Mouse (Mus musculus) liver, embryonic 12.5 days (tissue): Measurements from ENCODE around the gene Eif1. TPM values are rescaled to one million over a fixed set of nuclear protein-coding genes. Genes with fewer than 3 reads are reported as not detected.

Experiments used
- ATAC-seq: fragments of 200-750 bp; cut with Nextera tagmentation; 2 replicates; pipeline ENCODE4 v1.8.0; 2017; ENCODE audit warnings: moderate number of reproducible peaks, mild to moderate bottlenecking, moderate library complexity
- H3K27ac ChIP-seq: fragments of 300-500 bp; sonication (generic); 2 replicates; pipeline ENCODE4 v1.5.1; 2016; ENCODE audit warnings: mild to moderate bottlenecking
- H3K27me3 ChIP-seq: fragments of 300-500 bp; sonication (generic); replicated peaks from 2 replicates; pipeline ENCODE4 v1.6.1; 2016; ENCODE audit warnings: mild to moderate bottlenecking, moderate library complexity
- H3K36me3 ChIP-seq: fragments of 300-500 bp; sonication (generic); 2 replicates; pipeline ENCODE4 v1.6.1; 2016; ENCODE audit warnings: mild to moderate bottlenecking, moderate library complexity
- H3K4me1 ChIP-seq: fragments of 300-500 bp; sonication (generic); 2 replicates; pipeline ENCODE4 v1.6.1; 2016
- H3K4me2 ChIP-seq: fragments of 300-500 bp; sonication (generic); 2 replicates; pipeline ENCODE4 v1.6.1; 2016; ENCODE audit warnings: mild to moderate bottlenecking, moderate library complexity
- H3K4me3 ChIP-seq: fragments of 300-500 bp; sonication (generic); 2 replicates; pipeline ENCODE4 v1.5.1; 2016; ENCODE audit warnings: mild to moderate bottlenecking, moderate library complexity
- H3K9ac ChIP-seq: fragments of 300-500 bp; sonication (generic); 2 replicates; pipeline ENCODE4 v1.6.1; 2016; ENCODE audit warnings: mild to moderate bottlenecking, moderate library complexity
- H3K9me3 ChIP-seq: fragments of 300-500 bp; sonication (generic); replicated peaks from 2 replicates; pipeline ENCODE4 v1.6.1; 2016; ENCODE audit warnings: mild to moderate bottlenecking, moderate library complexity
- WGBS: fragments of 180-500 bp; shearing (Covaris S2); methylation state at CpG from one replicate; pipeline ENCODE4 v1.1.7; 2016; ENCODE audit not compliant: insufficient replicate concordance; 5-methylcytosine and 5-hydroxymethylcytosine counted together
- polyA plus RNA-seq: library from polyadenylated mRNA; unstranded; fragments of >200 nt; fragmentation: Nextera tagmentation; extraction: Ambion mirVana; gene quantifications from 2 replicates; pipeline ENCODE4 v1.2.1, GENCODE M21; 2016

Gene Eif1
- polyA plus RNA-seq, result 1,823 and 1,858 TPM in 2 replicates

DNA sequence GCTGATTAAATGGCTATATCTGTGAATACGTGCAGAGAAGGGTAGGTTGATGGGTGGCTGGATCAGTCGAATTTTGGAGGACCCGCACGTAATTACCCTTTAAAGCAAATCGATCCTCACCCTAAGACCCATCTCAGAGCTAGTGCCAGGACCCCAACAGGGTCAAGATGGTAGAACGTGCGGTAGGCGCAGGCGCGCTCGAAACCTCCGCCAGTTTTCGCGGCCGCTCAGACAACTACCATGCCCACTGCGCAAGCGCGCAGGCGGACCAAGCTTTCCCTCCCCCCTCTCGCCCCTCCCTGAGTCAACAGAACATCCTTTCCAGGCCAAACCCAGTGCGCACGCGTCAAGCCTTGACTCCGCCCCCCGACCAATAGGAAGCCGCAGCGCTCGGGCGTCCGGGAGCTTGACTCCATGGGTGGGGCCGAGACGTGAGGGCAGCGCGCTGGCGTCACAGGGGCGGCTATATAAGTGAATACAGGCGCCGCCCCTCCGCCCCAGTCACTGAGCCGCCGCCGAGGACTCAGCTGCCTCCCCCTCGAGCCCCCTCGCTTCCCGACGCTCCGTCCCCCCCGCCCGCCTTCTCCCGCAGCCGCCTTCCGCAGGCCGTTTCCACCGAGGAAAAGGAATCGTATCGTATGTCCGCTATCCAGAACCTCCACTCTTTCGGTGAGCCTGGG, at the start of gene Eif1:
Gene Eif1 (plus strand): TSS at position 394 of the 680 bp plus-strand sequence.
- peak within 1 kb of the TSS; percentile 80 for H3K4me3 ChIP-seq
- H3K9me3 ChIP-seq, result no peaks in the 10 kb centered on the region
- under 1% methylated on average over 56 of the region's 58 CpGs for WGBS
- peak; percentile 83 for ATAC-seq
- H3K27ac ChIP-seq, result peak within 1 kb of the TSS; percentile 98
- H3K4me1 ChIP-seq, result peaks cover 39% of the 10 kb centered on the region
- peak within 1 kb of the TSS; percentile 73 for H3K4me2 ChIP-seq
- no peaks in the 10 kb centered on the region for H3K27me3 ChIP-seq
- H3K9ac ChIP-seq, result peak within 1 kb of the TSS; percentile 98
- peaks cover 27% of the 10 kb centered on the region for H3K36me3 ChIP-seq

DNA sequence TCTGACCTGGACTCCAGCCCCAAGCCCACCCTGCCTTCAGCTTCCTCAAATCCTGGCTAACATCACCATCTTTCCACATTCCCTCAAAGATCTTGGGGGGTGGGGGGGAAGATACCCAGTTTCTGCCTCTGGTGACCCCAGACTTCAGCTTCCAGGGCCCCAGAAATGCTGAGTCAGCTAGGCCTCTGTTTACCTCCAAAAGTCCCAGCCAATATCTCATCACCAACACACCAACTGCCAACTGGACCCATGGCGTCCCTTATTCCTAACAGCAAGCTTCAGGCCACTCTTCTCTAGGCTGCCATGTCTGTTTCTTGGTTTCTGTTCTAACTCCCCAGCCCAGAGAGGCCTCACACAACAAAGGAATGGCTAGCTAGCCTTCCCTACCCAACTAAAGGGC, 47.8 kb upstream of the Eif1 start:
- 46% methylated on average over 1 of the region's 1 CpGs for WGBS
- no peak for ATAC-seq
- Histone ChIP-seq H3K36me3 (no peaks in the 10 kb centered on the region), H3K27ac (no peak overlapping the region), H3K9ac (no peak overlapping the region), H3K27me3 (peaks cover 5% of the 10 kb centered on the region), H3K9me3 (no peaks in the 10 kb centered on the region), H3K4me1 (no peaks in the 10 kb centered on the region), H3K4me2 (no peak overlapping the region), H3K4me3 (no peak overlapping the region)

DNA sequence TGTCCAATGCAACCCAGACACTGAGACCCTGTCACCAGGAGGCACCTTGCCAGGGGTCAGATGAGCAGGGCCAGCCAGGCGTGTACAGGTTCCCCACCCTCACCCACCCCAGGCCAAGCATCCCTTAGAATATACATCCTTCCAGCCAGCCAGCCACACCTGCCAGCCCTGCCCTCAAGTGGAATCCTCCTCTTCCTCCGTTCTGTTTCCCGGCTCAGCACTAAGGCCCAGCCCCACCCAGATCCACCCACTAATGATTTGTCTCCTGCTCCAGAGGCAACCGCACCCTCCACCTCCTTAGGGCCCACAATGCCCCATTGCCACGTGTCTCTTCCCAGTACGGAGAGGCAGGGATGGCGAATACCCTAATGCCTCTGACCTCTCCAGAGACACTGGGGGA, 45.0 kb upstream of the Eif1 start:
- H3K36me3 ChIP-seq, result no peaks in the 10 kb centered on the region
- peaks cover 5% of the 10 kb centered on the region for H3K27me3 ChIP-seq
- ATAC-seq, result no peak
- no peak overlapping the region for H3K27ac ChIP-seq
- no peaks in the 10 kb centered on the region for H3K4me1 ChIP-seq
- no peak overlapping the region for H3K4me2 ChIP-seq
- H3K4me3 ChIP-seq, result no peak overlapping the region
- WGBS, result 62% methylated on average over 7 of the region's 7 CpGs
- no peak overlapping the region for H3K9ac ChIP-seq
- no peaks in the 10 kb centered on the region for H3K9me3 ChIP-seq

DNA sequence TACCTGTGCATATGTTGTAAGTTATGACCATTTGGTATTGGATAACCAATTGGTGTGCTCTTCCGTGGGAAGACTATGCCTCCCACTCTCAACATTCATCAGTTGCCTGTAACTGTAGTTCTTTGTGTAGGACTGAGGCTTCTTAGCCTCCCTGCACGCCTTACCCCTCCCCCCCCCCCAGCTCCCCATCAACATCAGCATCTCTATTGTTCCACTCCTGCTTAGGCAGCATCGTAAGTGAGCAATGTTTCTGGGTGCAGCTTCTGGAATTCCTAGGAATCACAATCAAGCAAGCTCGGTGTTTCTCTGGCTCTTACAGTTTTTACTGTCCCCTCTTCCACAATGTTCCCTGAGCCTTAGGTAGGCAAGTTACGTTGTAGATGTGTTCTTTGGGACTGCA, 44.2 kb upstream of the Eif1 start:
- H3K27me3 ChIP-seq, result peaks cover 5% of the 10 kb centered on the region
- H3K4me1 ChIP-seq, result no peaks in the 10 kb centered on the region
- no peak for ATAC-seq
- no peaks in the 10 kb centered on the region for H3K36me3 ChIP-seq
- no peak overlapping the region for H3K27ac ChIP-seq
- no peak overlapping the region for H3K9ac ChIP-seq
- H3K9me3 ChIP-seq, result no peaks in the 10 kb centered on the region
- 50% methylated on average over 5 of the region's 5 CpGs for whole genome bisulfite sequencing
- no peak overlapping the region for H3K4me2 ChIP-seq
- no peak overlapping the region for H3K4me3 ChIP-seq

DNA sequence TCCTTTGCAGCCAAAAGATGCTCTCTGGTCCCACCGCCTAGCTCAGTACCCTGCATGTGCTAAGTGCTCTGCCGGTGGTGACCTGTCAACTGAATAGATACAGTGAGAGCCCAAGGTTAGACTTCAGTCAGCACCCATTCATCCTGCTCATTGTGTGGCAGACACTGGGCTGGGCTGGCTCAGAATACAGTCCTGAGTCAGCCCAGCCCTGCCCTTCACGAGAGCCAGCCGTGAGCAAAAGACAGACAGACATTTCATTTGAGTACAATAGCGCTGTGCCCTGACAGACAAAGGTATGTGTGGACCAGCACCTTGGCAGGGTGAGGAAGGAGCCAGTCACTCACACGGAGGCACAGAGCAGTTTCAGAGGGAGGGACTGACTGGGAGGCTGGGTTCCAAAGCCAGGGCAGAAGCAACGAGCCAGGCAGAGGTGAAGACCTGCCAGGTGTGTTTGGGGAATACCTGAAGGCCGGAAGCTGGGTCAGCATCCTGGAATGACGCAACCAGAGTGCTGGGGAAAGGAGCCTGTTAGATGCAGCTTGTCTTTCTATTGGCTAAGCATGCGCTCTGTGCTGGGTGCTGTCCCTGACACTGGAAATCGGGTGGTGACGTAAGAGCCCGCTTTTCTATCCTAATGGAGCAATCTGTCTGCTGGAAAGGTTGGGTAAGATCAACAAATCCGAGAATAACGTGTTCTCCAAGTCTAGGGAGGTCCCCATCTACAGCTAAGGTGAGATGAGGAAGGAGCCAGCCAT, 41.8 kb upstream of the Eif1 start:
- ATAC-seq, result no peak
- 53% methylated on average over 15 of the region's 15 CpGs for WGBS
- H3K9ac ChIP-seq, result no peak overlapping the region
- H3K4me1 ChIP-seq, result no peaks in the 10 kb centered on the region
- no peak overlapping the region for H3K27ac ChIP-seq
- H3K27me3 ChIP-seq, result no peaks in the 10 kb centered on the region
- no peak overlapping the region for H3K4me3 ChIP-seq
- H3K36me3 ChIP-seq, result no peaks in the 10 kb centered on the region
- no peaks in the 10 kb centered on the region for H3K9me3 ChIP-seq
- no peak overlapping the region for H3K4me2 ChIP-seq

DNA sequence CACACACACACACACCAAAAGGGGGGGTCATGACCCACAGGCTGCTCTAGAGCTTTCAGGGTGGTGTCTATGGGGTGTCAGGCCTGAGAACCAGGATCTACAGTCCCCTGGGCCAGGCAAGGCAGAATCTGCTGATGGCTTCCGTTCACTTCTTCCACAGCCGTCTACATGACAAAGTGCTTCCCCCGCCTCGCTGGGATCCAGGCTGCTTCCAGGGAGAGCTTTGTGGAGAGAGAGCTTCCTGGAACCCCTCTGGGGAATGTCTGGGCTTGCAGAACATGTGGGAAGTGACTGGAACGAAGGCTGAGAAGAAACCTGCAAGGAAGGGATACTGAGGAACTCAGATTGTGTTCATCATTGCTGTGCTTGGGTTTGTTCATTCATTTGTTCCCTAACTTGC, 40.9 kb upstream of the Eif1 start:
- 42% methylated on average over 5 of the region's 5 CpGs for WGBS
- Histone ChIP-seq H3K4me1 (no peaks in the 10 kb centered on the region), H3K4me2 (no peak overlapping the region), H3K27me3 (no peaks in the 10 kb centered on the region), H3K9me3 (no peaks in the 10 kb centered on the region), H3K4me3 (no peak overlapping the region), H3K27ac (no peak overlapping the region), H3K36me3 (no peaks in the 10 kb centered on the region), H3K9ac (no peak overlapping the region)
- ATAC-seq, result no peak

DNA sequence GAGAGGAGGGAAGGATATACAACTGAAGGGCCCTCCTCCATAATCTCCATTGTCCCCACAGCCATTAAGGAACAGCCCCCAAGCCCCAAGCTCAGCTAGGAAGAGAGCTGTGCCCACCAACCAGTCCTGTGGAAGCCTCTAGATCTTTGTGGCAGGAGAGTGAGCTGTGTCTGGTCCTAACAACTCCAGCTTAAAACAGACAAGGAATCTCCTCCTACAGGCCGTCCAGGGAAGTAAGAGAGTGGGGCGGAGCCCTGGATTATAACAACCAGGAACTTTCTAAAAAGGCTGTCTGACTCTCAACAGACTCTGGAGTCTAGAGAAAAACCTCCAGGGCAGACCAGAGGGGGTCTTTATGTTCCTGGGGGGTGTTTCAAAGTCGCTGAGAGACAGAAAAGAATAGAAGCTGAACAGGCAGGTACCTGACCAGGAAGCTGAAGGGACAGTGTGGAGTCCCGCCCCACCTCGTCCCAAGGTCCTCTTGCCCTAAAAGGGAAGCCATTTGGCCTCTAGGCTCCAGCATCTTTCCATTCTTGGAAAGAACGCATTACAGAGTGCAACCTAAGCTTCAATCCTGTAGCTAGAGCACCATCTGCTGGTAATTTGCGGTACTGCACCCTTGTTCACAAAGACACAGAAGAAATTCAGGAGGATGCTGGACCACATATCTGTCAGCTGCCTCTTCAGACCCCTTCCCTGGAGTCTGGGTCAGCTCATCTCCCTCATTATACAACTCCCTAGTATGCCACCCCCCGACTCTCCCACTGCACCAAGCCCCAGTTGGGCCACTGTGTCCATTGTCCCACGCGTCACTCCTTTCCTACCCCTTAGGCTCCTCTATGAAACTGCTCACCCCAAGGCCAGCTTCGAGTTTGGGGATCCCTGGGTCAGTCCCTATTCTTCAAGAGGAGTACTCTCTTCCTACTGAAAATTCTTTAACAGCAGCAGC, 37.8 kb upstream of the Eif1 start:
- Histone ChIP-seq H3K9me3 (no peaks in the 10 kb centered on the region), H3K36me3 (no peaks in the 10 kb centered on the region), H3K9ac (no peak overlapping the region), H3K4me1 (no peaks in the 10 kb centered on the region), H3K27me3 (no peaks in the 10 kb centered on the region), H3K4me3 (no peak overlapping the region), H3K27ac (no peak overlapping the region), H3K4me2 (no peak overlapping the region)
- ATAC-seq, result no peak
- WGBS, result 23% methylated on average over 11 of the region's 11 CpGs

DNA sequence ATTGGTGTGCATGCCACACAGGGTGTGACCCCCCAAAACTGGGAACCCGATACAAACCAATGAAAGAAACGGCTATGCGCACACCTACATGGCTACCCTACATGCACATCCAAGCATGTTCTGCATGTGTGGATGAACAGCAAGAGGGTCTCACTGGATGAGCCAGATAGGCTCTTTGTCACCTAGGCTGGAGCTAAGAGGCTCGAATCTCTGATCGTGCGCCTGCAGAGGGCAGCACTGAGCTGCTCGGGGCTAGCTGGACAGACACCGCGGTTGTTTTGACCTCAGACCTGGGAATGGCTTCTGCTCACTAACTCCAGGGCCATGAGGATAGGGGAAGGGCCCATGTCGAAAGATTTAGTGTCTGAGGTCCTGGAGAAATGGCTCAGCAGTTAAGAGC, 37.1 kb upstream of the Eif1 start:
- no peak for ATAC-seq
- H3K27me3 ChIP-seq, result 0 out of 2 replicates have a peak, but pooled peaks cover 2% of the 10 kb centered on the region
- WGBS, result 20% methylated on average over 10 of the region's 10 CpGs
- no peak overlapping the region for H3K4me3 ChIP-seq
- no peaks in the 10 kb centered on the region for H3K4me1 ChIP-seq
- no peaks in the 10 kb centered on the region for H3K9me3 ChIP-seq
- H3K4me2 ChIP-seq, result no peak overlapping the region
- H3K36me3 ChIP-seq, result no peaks in the 10 kb centered on the region
- no peak overlapping the region for H3K9ac ChIP-seq
- no peak overlapping the region for H3K27ac ChIP-seq

DNA sequence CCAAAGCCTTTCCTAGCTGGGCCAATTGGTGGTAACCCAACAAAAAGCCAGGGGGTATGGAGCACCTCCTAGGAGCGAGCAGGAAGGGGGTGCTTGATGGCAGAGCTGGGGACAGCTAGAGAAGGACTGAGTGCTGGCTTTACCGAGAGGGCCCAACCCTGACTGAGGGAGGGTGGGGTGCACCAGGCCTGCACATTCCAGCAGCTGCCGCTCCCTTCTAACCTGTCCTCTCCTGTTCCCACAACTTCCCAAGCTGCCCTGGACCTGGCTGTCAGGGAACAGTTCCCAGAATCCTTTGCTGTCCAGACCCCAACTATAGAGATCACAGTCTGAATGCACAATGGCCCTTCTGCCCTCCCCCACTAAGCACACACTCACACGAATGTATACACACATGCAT, 34.7 kb upstream of the Eif1 start:
- H3K9me3 ChIP-seq, result no peaks in the 10 kb centered on the region
- WGBS, result 63% methylated on average over 4 of the region's 4 CpGs
- H3K36me3 ChIP-seq, result no peaks in the 10 kb centered on the region
- H3K27me3 ChIP-seq, result 0 out of 2 replicates have a peak, but pooled peaks cover 3% of the 10 kb centered on the region
- H3K27ac ChIP-seq, result no peak overlapping the region
- no peak overlapping the region for H3K4me2 ChIP-seq
- H3K4me1 ChIP-seq, result peaks cover 5% of the 10 kb centered on the region; the same call in 1 of the 2 replicates
- no peak overlapping the region for H3K9ac ChIP-seq
- no peak overlapping the region for H3K4me3 ChIP-seq
- ATAC-seq, result no peak

DNA sequence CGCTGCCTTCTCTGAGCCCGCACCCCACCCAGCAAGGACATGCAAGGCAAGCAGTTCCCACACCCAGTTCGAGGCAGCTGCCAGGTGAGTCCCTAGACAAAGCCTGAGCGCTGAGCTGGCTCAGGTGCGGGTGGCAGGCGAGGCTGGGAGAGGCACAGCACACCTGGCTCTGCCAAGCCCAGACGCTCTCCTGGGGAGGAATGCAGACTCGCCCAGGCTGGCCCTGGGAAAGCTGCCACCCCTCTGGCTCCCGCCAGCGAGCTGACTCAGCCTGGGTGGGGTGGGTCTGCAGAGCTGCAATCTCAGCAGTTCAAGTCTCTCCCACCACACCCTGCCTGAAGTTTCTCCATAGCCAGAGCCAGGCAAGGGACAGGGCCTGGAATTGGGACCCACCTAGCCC, 32.7 kb upstream of the Eif1 start:
- Histone ChIP-seq H3K27ac (no peak overlapping the region), H3K4me3 (no peak overlapping the region), H3K4me1 (peaks cover 10% of the 10 kb centered on the region; the same call in 1 of the 2 replicates), H3K4me2 (no peak overlapping the region), H3K9me3 (no peaks in the 10 kb centered on the region), H3K36me3 (no peaks in the 10 kb centered on the region), H3K27me3 (0 out of 2 replicates have a peak, but pooled peaks cover 3% of the 10 kb centered on the region), H3K9ac (no peak overlapping the region)
- no peak for ATAC-seq
- 40% methylated on average over 10 of the region's 10 CpGs for WGBS

DNA sequence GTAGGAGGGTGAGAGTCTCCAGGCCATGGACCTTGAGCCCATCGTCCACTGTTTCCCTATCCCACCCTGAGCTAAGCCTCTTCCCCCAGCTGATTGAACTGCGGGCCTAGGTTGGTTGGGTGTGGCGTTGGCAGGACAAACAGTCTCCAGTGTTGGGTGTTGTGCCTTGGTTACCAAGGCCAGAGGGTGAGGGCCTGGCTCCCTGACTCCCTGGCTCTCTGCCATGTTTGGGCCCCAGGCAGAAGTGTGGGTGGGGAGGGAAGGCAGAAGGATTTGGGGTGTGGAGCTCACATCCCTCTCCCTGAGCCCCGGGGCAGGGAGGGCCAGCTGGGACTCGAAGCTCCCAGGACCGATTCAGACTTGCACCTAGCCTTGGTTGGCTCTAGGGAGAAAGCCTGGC, 30.7 kb upstream of the Eif1 start:
- Histone ChIP-seq H3K36me3 (no peaks in the 10 kb centered on the region), H3K4me2 (no peak overlapping the region), H3K9me3 (no peaks in the 10 kb centered on the region), H3K4me3 (no peak overlapping the region), H3K27me3 (peaks cover 3% of the 10 kb centered on the region; the same call in 1 of the 2 replicates), H3K4me1 (peaks cover 10% of the 10 kb centered on the region; the same call in 1 of the 2 replicates), H3K9ac (no peak overlapping the region), H3K27ac (no peak overlapping the region)
- ATAC-seq, result no peak
- WGBS, result 76% methylated on average over 6 of the region's 6 CpGs
